Mouse (Mus musculus): ENCODE results near the gene Taf10.

DNA sequence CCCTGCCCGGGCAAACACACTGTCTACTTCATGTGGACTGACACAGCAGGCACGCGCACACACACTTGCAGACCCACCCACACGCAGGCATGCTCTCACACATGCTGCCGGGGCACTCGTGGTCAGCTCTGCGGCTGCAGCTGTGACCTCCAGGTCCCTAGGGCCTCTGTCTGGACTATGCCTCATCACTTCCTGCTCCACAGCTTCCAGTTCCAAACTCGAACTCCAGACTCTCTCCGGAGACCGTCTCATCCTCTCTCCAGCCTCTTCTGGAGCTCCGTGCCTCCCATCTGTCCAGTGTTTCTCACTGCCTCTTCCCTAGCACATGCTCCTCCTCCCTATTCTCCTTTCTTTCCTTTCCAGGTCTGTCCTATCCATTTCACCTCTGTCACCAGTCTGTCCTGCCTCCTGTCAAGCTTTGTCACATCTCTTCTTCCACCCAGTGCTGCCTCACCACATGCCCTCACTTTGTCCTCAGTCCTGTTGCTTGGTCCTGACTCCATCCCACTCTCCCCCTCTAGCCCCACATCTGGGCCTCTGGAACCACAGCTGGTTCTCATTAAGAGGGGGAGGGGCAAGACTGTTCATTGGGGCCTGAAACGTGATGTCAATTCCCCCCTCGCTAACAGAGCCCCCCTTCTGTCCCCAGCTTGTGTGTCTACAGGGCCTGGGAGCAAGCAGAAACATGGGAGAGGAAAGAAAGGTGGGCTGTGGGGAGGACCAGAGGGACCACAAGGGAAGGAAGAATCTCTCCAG, 33.8 kb upstream of the Taf10 start:
- no peak for TF ChIP-seq CTCF (IDR thresholded peaks at IDR 0.05; ENCODE audit: low read depth, low read length)
- no peak for TF ChIP-seq POLR2AphosphoS5 (IDR thresholded peaks at IDR 0.05; ENCODE audit: insufficient replicate concordance, low read depth, low read length)
- no peak for TF ChIP-seq TAL1 (conservative IDR thresholded peaks at IDR 0.05; ENCODE audit: low read depth, low read length)
- no peak for TF ChIP-seq GATA1 (IDR thresholded peaks at IDR 0.05; ENCODE audit: borderline replicate concordance, low read length)
- TF ChIP-seq GATA2 (IDR thresholded peaks at IDR 0.05; ENCODE audit: borderline replicate concordance, low read depth, low read length): no peak

Measured in G1E (cell line).